Mouse (Mus musculus) megakaryocyte, embryonic 14.5 days (primary cell): ENCODE data around the gene Gli3.

Source experiments
- FLI1 ChIP-seq: IDR thresholded peaks from 2 replicates; pipeline ENCODE4 v1.6.1; 2012; ENCODE audit warnings: low read length, inconsistent platforms, mixed read lengths
- GATA1 ChIP-seq: IDR thresholded peaks from 3 replicates; pipeline ENCODE4 v1.6.1; 2012; ENCODE audit warnings: mixed read lengths, low read length, inconsistent platforms, borderline replicate concordance

DNA sequence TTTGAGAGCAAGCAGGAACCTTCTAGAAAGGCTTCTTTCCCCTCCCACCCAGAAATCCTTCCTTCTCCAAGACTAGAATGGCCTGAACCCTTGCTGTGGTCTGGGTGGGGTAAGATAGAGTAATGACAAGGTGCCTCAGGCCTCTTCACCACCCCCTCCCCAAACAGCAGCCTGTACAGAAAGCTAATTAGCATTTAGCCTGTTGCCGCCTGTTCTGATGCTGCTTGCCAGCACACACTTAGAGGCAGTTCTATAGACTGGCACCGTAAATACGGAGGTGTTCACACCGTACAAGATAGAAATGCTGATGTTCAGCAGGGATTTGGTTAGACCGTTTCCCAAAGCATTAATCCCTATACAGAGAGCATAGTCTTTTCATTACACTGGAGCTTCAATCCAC, 50.1 kb downstream of the Gli3 start:
- TF ChIP-seq GATA1 (no peak), FLI1 (no peak)
